Mouse (Mus musculus): ENCODE results near the gene Myh9. TPM values are rescaled to one million over a fixed set of nuclear protein-coding genes. Genes with fewer than 3 reads are reported as not detected.

Gene Myh9
- polyA plus RNA-seq, 1 experiment from 2014 or later, result 14.6 TPM

- no peaks in the 10 kb centered on the region for H3K9me3 ChIP-seq (ENCODE audit: control insufficient read depth, low read length)
- 92% methylated on average over 7 of the region's 7 CpGs for WGBS
- H3K27ac ChIP-seq, result no peak overlapping the region
- no peaks in the 10 kb centered on the region for H3K27me3 ChIP-seq (ENCODE audit: control insufficient read depth, insufficient read depth, low read length)
- H3K36me3 ChIP-seq (replicated peaks; ENCODE audit: control insufficient read depth, insufficient read depth), result no peaks in the 10 kb centered on the region
- no peak for DNase-seq (ENCODE audit: low spot score)
- no peak overlapping the region for H3K4me2 ChIP-seq (replicated peaks)
- H3K4me3 ChIP-seq (replicated peaks; ENCODE audit: low read length), result no peak overlapping the region
- no peak overlapping the region for H3K9ac ChIP-seq
- ATAC-seq (ENCODE audit: low FRiP score), result no peak
- peaks cover 8% of the 10 kb centered on the region; the same call in 1 of the 2 replicates for H3K4me1 ChIP-seq (replicated peaks; ENCODE audit: control insufficient read depth, insufficient read depth, low read length)
Measured at GRCm38 (mm10) chr15:77832458-77832904, 9.5 kb downstream of the Myh9 start.

GRCm38 (mm10) chr15:77831754-77832457 is 10.1 kb downstream of the Myh9 start:
- no peak for DNase-seq (ENCODE audit: low spot score)
- no peaks in the 10 kb centered on the region for H3K36me3 ChIP-seq (replicated peaks; ENCODE audit: control insufficient read depth, insufficient read depth)
- 87% methylated on average over 8 of the region's 8 CpGs for WGBS

GRCm38 (mm10) chr15:77831138-77831579 is 10.8 kb downstream of the Myh9 start:
- Histone ChIP-seq H3K27me3 (ENCODE audit: control insufficient read depth, insufficient read depth, low read length) (no peaks in the 10 kb centered on the region), H3K9me3 (ENCODE audit: control insufficient read depth, low read length) (no peaks in the 10 kb centered on the region), H3K4me3 (replicated peaks; ENCODE audit: low read length) (no peak overlapping the region), H3K9ac (no peak overlapping the region), H3K36me3 (replicated peaks; ENCODE audit: control insufficient read depth, insufficient read depth) (no peaks in the 10 kb centered on the region), H3K4me1 (replicated peaks; ENCODE audit: control insufficient read depth, insufficient read depth, low read length) (peaks cover 4% of the 10 kb centered on the region; the same call in 1 of the 2 replicates), H3K4me2 (replicated peaks) (no peak overlapping the region), H3K27ac (no peak overlapping the region)
- DNase-seq (ENCODE audit: low spot score) (no peak), ATAC-seq (ENCODE audit: low FRiP score) (no peak)
- 95% methylated on average over 2 of the region's 2 CpGs for WGBS

More at GRCm38 (mm10) chr15:77831754-77832457, 10.1 kb downstream of the Myh9 start:
- Histone ChIP-seq H3K4me2 (replicated peaks) (no peak overlapping the region), H3K4me3 (replicated peaks; ENCODE audit: low read length) (no peak overlapping the region), H3K27ac (no peak overlapping the region), H3K27me3 (ENCODE audit: control insufficient read depth, insufficient read depth, low read length) (no peaks in the 10 kb centered on the region), H3K4me1 (replicated peaks; ENCODE audit: control insufficient read depth, insufficient read depth, low read length) (peaks cover 8% of the 10 kb centered on the region; the same call in 1 of the 2 replicates), H3K9ac (no peak overlapping the region), H3K9me3 (ENCODE audit: control insufficient read depth, low read length) (no peaks in the 10 kb centered on the region)
- no peak for ATAC-seq (ENCODE audit: low FRiP score)

- no peaks in the 10 kb centered on the region for H3K9me3 ChIP-seq (ENCODE audit: control insufficient read depth, low read length)
- no peaks in the 10 kb centered on the region for H3K36me3 ChIP-seq (replicated peaks; ENCODE audit: control insufficient read depth, insufficient read depth)
- H3K4me3 ChIP-seq (replicated peaks; ENCODE audit: low read length), result no peak overlapping the region
- H3K4me1 ChIP-seq (replicated peaks; ENCODE audit: control insufficient read depth, insufficient read depth, low read length), result no peaks in the 10 kb centered on the region
- DNase-seq (ENCODE audit: low spot score), result no peak
- no peak overlapping the region for H3K4me2 ChIP-seq (replicated peaks)
- WGBS, result 90% methylated on average over 5 of the region's 5 CpGs
- H3K9ac ChIP-seq, result no peak overlapping the region
- H3K27me3 ChIP-seq (ENCODE audit: control insufficient read depth, insufficient read depth, low read length), result no peaks in the 10 kb centered on the region
- no peak overlapping the region for H3K27ac ChIP-seq
- ATAC-seq (ENCODE audit: low FRiP score), result no peak
Measured at GRCm38 (mm10) chr15:77830481-77831137, 11.4 kb downstream of the Myh9 start.

- WGBS, result 76% methylated on average over 2 of the region's 2 CpGs
- ATAC-seq (ENCODE audit: low FRiP score), result no peak
- H3K27ac ChIP-seq, result no peak overlapping the region
- no peak overlapping the region for H3K4me3 ChIP-seq (replicated peaks; ENCODE audit: low read length)
- DNase-seq (ENCODE audit: low spot score), result no peak
- H3K36me3 ChIP-seq (replicated peaks; ENCODE audit: control insufficient read depth, insufficient read depth), result no peaks in the 10 kb centered on the region
- H3K4me2 ChIP-seq (replicated peaks), result no peak overlapping the region
- no peaks in the 10 kb centered on the region for H3K27me3 ChIP-seq (ENCODE audit: control insufficient read depth, insufficient read depth, low read length)
- no peak overlapping the region for H3K9ac ChIP-seq
- no peaks in the 10 kb centered on the region for H3K4me1 ChIP-seq (replicated peaks; ENCODE audit: control insufficient read depth, insufficient read depth, low read length)
- no peaks in the 10 kb centered on the region for H3K9me3 ChIP-seq (ENCODE audit: control insufficient read depth, low read length)
Measured at GRCm38 (mm10) chr15:77829542-77829941, 12.4 kb downstream of the Myh9 start.

- Histone ChIP-seq H3K9me3 (ENCODE audit: control insufficient read depth, low read length) (no peaks in the 10 kb centered on the region), H3K4me3 (replicated peaks; ENCODE audit: low read length) (no peak overlapping the region), H3K9ac (no peak overlapping the region), H3K4me2 (replicated peaks) (no peak overlapping the region), H3K27ac (no peak overlapping the region), H3K27me3 (ENCODE audit: control insufficient read depth, insufficient read depth, low read length) (no peaks in the 10 kb centered on the region), H3K36me3 (replicated peaks; ENCODE audit: control insufficient read depth, insufficient read depth) (no peaks in the 10 kb centered on the region), H3K4me1 (replicated peaks; ENCODE audit: control insufficient read depth, insufficient read depth, low read length) (no peaks in the 10 kb centered on the region)
- no peak for ATAC-seq (ENCODE audit: low FRiP score)
- 97% methylated on average over 6 of the region's 6 CpGs for WGBS
- DNase-seq (ENCODE audit: low spot score), result no peak
Measured at GRCm38 (mm10) chr15:77828910-77829309, 13.1 kb downstream of the Myh9 start.

GRCm38 (mm10) chr15:77828242-77828641 is 13.7 kb downstream of the Myh9 start:
- DNase-seq (ENCODE audit: low spot score) (no peak), ATAC-seq (ENCODE audit: low FRiP score) (no peak)
- Histone ChIP-seq H3K4me1 (replicated peaks; ENCODE audit: control insufficient read depth, insufficient read depth, low read length) (no peaks in the 10 kb centered on the region), H3K27me3 (ENCODE audit: control insufficient read depth, insufficient read depth, low read length) (no peaks in the 10 kb centered on the region), H3K4me2 (replicated peaks) (no peak overlapping the region), H3K4me3 (replicated peaks; ENCODE audit: low read length) (no peak overlapping the region), H3K9ac (no peak overlapping the region), H3K27ac (no peak overlapping the region), H3K36me3 (replicated peaks; ENCODE audit: control insufficient read depth, insufficient read depth) (no peaks in the 10 kb centered on the region), H3K9me3 (ENCODE audit: control insufficient read depth, low read length) (no peaks in the 10 kb centered on the region)
- 94% methylated on average over 12 of the region's 12 CpGs for WGBS

GRCm38 (mm10) chr15:77827794-77828193 is 14.2 kb downstream of the Myh9 start:
- no peak for ATAC-seq (ENCODE audit: low FRiP score)
- Histone ChIP-seq H3K4me3 (replicated peaks; ENCODE audit: low read length) (no peak overlapping the region), H3K9me3 (ENCODE audit: control insufficient read depth, low read length) (no peaks in the 10 kb centered on the region), H3K4me2 (replicated peaks) (no peak overlapping the region), H3K27ac (no peak overlapping the region), H3K9ac (no peak overlapping the region), H3K36me3 (replicated peaks; ENCODE audit: control insufficient read depth, insufficient read depth) (no peaks in the 10 kb centered on the region), H3K27me3 (ENCODE audit: control insufficient read depth, insufficient read depth, low read length) (no peaks in the 10 kb centered on the region), H3K4me1 (replicated peaks; ENCODE audit: control insufficient read depth, insufficient read depth, low read length) (no peaks in the 10 kb centered on the region)
- DNase-seq (ENCODE audit: low spot score), result no peak
- WGBS, result 19% methylated on average over 6 of the region's 6 CpGs

GRCm38 (mm10) chr15:77827379-77827778 is 14.6 kb downstream of the Myh9 start:
- DNase-seq (ENCODE audit: low spot score), result no peak
- H3K9me3 ChIP-seq (ENCODE audit: control insufficient read depth, low read length), result no peaks in the 10 kb centered on the region
- H3K4me3 ChIP-seq (replicated peaks; ENCODE audit: low read length), result no peak overlapping the region
- no peak for ATAC-seq (ENCODE audit: low FRiP score)
- H3K9ac ChIP-seq, result no peak overlapping the region
- H3K27ac ChIP-seq, result no peak overlapping the region
- H3K4me1 ChIP-seq (replicated peaks; ENCODE audit: control insufficient read depth, insufficient read depth, low read length), result no peaks in the 10 kb centered on the region
- H3K36me3 ChIP-seq (replicated peaks; ENCODE audit: control insufficient read depth, insufficient read depth), result no peaks in the 10 kb centered on the region
- WGBS, result 11% methylated on average over 7 of the region's 7 CpGs
- no peak overlapping the region for H3K4me2 ChIP-seq (replicated peaks)
- no peaks in the 10 kb centered on the region for H3K27me3 ChIP-seq (ENCODE audit: control insufficient read depth, insufficient read depth, low read length)

All from hindbrain, embryonic 14.5 days (tissue).